Mouse (Mus musculus) urinary bladder, postnatal 4 days (tissue): ENCODE measurements around the gene Snph.

Experiments used
- DNase-seq, 2 experiments: peaks; one replicate each; pipeline ENCODE4 v3.0.0; 2021 to 2022; ENCODE audit warnings: low spot score in 2 of 2

Snph gene

DNA sequence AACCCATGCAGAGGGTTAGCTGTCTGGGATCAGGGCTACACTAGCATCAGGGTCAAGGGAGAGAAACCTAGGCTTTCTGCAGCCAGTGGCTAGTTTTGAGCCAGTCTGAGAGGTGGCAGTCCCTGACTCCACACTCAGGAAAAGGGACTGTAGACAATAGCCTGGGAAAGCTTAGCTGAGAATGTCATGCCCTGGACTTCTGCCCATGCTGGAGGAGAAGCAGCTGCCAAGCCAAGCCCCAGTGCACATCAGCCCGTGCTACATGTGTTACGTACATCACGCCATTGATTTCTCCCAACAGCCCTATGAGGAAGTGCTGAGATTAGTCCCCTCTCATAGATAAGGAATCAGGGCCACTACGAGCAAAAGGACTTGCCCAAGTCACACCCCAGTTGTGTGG, 30.3 kb downstream of the Snph start:
- DNase-seq = no peak

- no peak for DNase-seq
Observed at GRCm38 (mm10) chr2:151598068-151598467, 34.3 kb downstream of the Snph start.

GRCm38 (mm10) chr2:151587306-151587705, 45.1 kb downstream of the Snph start:
- no peak for DNase-seq

DNA sequence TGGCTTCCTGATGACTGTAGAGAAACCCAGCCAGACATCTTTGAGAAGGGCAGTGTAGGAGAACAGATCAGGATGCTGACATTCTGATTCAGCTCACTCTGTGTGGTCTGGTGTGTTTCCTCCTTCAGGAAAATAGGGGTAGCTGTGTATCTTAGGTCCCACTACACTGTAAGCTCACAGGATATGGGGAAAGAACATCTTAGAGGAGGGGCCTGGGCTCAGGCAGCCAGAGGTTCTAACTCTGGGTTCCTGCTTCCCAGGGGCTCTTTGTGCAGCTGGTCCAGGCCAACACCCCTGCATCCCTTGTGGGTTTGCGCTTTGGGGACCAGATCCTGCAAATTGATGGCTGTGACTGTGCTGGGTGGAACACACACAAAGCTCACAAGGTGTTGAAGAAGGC, 45.6 kb downstream of the Snph start:
- DNase-seq = no peak

DNA sequence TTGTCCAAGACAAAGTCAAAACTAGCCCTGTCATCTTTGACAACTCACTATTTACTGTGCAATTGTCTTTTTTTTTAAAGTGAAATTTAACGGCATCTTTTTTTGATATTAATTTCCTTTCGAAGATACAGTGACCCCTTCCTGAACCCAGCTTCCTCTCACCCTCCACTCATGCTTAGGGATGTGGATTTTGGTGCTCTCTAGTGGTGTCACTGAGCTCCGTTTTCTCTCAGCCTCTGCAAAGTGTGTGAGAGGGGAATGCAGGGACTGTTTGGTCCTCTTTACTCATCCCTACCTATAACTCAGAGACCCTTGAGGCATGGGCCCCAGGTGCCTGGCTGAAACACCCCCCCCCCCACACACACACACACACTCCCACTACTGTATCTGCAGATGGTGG, 46.5 kb downstream of the Snph start:
- no peak for DNase-seq

- no peak for DNase-seq
Observed at GRCm38 (mm10) chr2:151580945-151581344, 51.4 kb downstream of the Snph start.

- DNase-seq = no peak
Observed at GRCm38 (mm10) chr2:151579183-151579582, 53.2 kb downstream of the Snph start.

DNA sequence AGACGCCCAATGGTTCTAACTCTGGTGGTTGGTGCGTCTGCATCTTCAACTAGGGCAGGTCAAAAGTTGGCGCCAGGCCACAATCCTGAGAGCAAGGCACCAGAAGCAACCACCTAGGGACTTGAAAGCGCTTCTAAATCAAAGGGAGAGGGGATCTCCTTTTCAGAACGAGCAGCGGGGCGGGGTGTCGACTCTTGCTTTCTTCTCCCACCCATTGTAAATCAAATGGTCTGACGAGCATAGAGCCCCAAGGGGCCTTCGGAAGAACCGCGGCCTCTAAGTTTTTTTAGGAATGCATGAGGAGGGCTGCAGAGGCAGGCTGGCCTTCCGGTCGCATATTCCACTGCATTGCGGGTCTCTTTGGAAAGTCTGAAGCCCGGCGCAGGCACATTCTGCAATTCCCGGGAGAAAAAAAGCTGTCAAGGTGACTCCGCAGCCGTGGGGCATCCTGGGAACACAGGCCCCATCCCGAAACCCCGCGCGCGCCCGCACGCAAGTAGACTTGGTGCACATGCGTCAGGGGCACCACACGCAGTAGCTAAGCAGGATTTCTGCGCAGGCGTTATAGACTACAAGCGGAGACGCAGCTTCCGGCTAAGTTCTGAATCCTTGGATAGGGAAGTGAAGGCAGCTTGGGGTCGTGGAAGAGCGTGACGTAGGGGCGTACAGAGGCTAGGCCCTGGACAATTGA, 56.5 kb downstream of the Snph start:
- peak; percentile 76 to 78 for DNase-seq

GRCm38 (mm10) chr2:151575119-151575698, 57.2 kb downstream of the Snph start:
- DNase-seq = no peak

- DNase-seq = no peak
Observed at GRCm38 (mm10) chr2:151574607-151575006, 57.8 kb downstream of the Snph start.

- DNase-seq = no peak
Observed at GRCm38 (mm10) chr2:151573667-151574066, 58.7 kb downstream of the Snph start.

- peak in 1 of 2 experiments; percentile 31 for DNase-seq
Observed at GRCm38 (mm10) chr2:151571873-151572700, 60.3 kb downstream of the Snph start, which contains the start of gene Sdcbp2. Gene Sdcbp2, plus strand, starts transcription at chr2:151572622.

DNA sequence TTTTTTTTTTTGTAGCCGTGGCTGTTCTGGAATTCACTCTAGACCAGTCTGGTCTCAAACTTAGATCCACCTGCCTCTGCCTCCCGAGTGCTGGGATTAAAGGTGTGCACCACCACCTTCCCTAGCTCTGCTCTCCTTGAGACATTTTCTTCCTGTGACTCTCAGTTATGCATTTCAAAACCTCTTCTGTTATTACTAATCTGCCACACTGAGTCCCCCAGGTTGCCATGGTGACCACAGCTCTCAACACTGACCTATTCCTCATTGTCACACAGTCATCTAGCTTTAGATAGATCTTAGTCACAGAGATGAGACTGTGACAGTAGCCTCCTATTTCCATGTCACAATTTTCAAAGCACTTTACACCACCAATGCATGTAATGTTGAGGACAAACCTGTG, 62.9 kb downstream of the Snph start:
- DNase-seq = no peak

- DNase-seq = no peak
Observed at GRCm38 (mm10) chr2:151566856-151567255, 65.5 kb downstream of the Snph start.

GRCm38 (mm10) chr2:151564986-151565385, 67.4 kb downstream of the Snph start:
- DNase-seq = no peak

GRCm38 (mm10) chr2:151564006-151564405, 68.4 kb downstream of the Snph start:
- no peak for DNase-seq

GRCm38 (mm10) chr2:151562930-151563921, 69.2 kb downstream of the Snph start:
- no peak for DNase-seq

DNA sequence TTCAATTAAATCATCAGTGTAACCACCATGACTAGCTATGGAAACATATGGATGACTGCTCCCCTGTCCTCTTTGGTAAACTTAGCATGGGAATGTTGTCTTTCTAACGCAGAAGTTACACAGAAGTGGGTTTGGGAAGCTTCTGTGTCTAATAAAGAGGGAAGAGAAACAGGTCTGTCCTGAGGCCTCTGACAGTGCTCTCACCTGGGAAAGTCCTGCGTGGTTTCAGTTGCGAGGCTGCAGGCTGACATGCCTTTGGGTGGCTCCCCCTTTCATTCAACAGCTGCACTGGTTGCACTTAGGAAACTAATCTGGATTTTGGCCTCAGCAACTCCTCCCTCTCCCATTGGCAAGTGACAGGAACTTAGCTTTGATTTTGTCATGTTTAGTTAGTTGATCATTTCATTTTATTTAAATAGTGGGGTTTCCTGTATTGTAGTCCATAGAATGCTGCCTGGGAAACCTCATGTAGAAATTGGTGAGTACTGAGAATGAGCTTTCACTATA, 82.7 kb downstream of the Snph start:
- DNase-seq = no peak

GRCm38 (mm10) chr2:151546571-151546970, 85.8 kb downstream of the Snph start:
- DNase-seq = no peak

GRCm38 (mm10) chr2:151544673-151545072, 87.7 kb downstream of the Snph start:
- DNase-seq = no peak
